Mouse (Mus musculus) adrenal gland, adult 18-20 months (tissue): Measurements from ENCODE around the gene Ppm1l. TPM values are rescaled to one million over a fixed set of nuclear protein-coding genes. Genes with fewer than 3 reads are reported as not detected.
A peak's percentile ranks its signal among the peaks of the same experiment; 100 is the strongest.

Experiments
- DNase-seq, 2 experiments: peaks; one replicate each; pipeline ENCODE4 v3.0.0; 2021 to 2022; ENCODE audit warnings: low spot score in 2 of 2
- long read RNA-seq, 2 experiments: library from polyadenylated mRNA; stranded (forward); transcript quantifications; one replicate each; pipeline ENCODE4 v2.0.0; 2021
- total RNA-seq, 2 experiments: library from RNA; stranded (reverse); gene quantifications; 1 replicate in 1 of 2; 2 replicates in 1 of 2; pipeline ENCODE4 v1.2.3; 2021

The Ppm1l gene
- 10 to 100 TPM; 15.0 to 15.8 TPM for total RNA-seq
- long read RNA-seq, experiment 1, full-length matches to known transcripts: 9 of 9 reads
- long read RNA-seq, experiment 1, partial matches to known transcripts: 0 of 9 reads
- long read RNA-seq, experiment 1, other reads (novel, unspliced or antisense): 0 of 9 reads
- long read RNA-seq, experiment 2, full-length matches to known transcripts: 14 of 20 reads
- long read RNA-seq, experiment 2, partial matches to known transcripts: 0 of 20 reads
- long read RNA-seq, experiment 2, other reads (novel, unspliced or antisense): 6 of 20 reads

GRCm38 (mm10) chr3:69316391-69317195, at the start of gene Ppm1l:
Gene Ppm1l, plus strand, starts transcription at chr3:69316861.
- peak; percentile 81 to 86 for DNase-seq

- DNase-seq: no peak
Observed at GRCm38 (mm10) chr3:69271812-69272211, 44.8 kb upstream of the Ppm1l start.

- DNase-seq: no peak
Observed at GRCm38 (mm10) chr3:69274018-69274663, 42.5 kb upstream of the Ppm1l start.

- no peak for DNase-seq
Observed at GRCm38 (mm10) chr3:69274664-69275312, 41.9 kb upstream of the Ppm1l start.

GRCm38 (mm10) chr3:69278648-69279047, 38.0 kb upstream of the Ppm1l start:
- DNase-seq: no peak

- no peak for DNase-seq
Observed at GRCm38 (mm10) chr3:69282406-69282805, 34.3 kb upstream of the Ppm1l start.

- DNase-seq: no peak
Observed at GRCm38 (mm10) chr3:69283085-69283847, 33.4 kb upstream of the Ppm1l start.

- DNase-seq: no peak
Observed at GRCm38 (mm10) chr3:69289833-69290232, 26.8 kb upstream of the Ppm1l start.

GRCm38 (mm10) chr3:69290294-69290693, 26.4 kb upstream of the Ppm1l start:
- peak; percentile 69 to 70 for DNase-seq

- DNase-seq: no peak
Observed at GRCm38 (mm10) chr3:69290844-69291243, 25.8 kb upstream of the Ppm1l start.

GRCm38 (mm10) chr3:69292628-69293027, 24.0 kb upstream of the Ppm1l start:
- DNase-seq: no peak

- DNase-seq: no peak
Observed at GRCm38 (mm10) chr3:69296270-69296669, 20.4 kb upstream of the Ppm1l start.

- no peak for DNase-seq
Observed at GRCm38 (mm10) chr3:69300121-69300520, 16.5 kb upstream of the Ppm1l start.

GRCm38 (mm10) chr3:69315810-69316390, 761 bp upstream of the Ppm1l start:
- no peak for DNase-seq

GRCm38 (mm10) chr3:69317251-69318125, 827 bp downstream of the Ppm1l start:
- DNase-seq: peak; percentile 52 to 54

- peak; percentile 26 to 35 for DNase-seq
Observed at GRCm38 (mm10) chr3:69318131-69318951, 1.7 kb downstream of the Ppm1l start.

- DNase-seq: no peak
Observed at GRCm38 (mm10) chr3:69319061-69319720, 2.5 kb downstream of the Ppm1l start.

- peak in 1 of 2 experiments; percentile 18 for DNase-seq
Observed at GRCm38 (mm10) chr3:69323982-69324381, 7.3 kb downstream of the Ppm1l start.
